Mouse (Mus musculus): ENCODE measurements around the gene Myof.

- TF ChIP-seq CTCF (conservative IDR thresholded peaks at IDR 0.05 in 1 of 2, IDR thresholded peaks at IDR 0.05 in 1 of 2; ENCODE audit: low read depth in 2 of 2, low read length in 2 of 2), result no peak
- peak; percentile 84 for TF ChIP-seq EP300 (IDR thresholded peaks at IDR 0.05; ENCODE audit: low read length)
- TF ChIP-seq POLR2A (IDR thresholded peaks at IDR 0.05; ENCODE audit: low read depth, low read length), result no peak
- no peak for TF ChIP-seq RAD21 (IDR thresholded peaks at IDR 0.05; ENCODE audit: low read depth, low read length)
These were observed 17.2 kb downstream of the Myof start for GRCm38 (mm10) chr19:38026211-38026624.

Data from CH12.LX (cell line).